Mouse (Mus musculus): ENCODE results near the gene Plscr2. TPM values are rescaled to one million over a fixed set of nuclear protein-coding genes. Genes with fewer than 3 reads are reported as not detected.

The Plscr2 gene
- polyA plus RNA-seq (2012; ENCODE audit: low replicate concordance), result not detected in 2 replicates

DNA sequence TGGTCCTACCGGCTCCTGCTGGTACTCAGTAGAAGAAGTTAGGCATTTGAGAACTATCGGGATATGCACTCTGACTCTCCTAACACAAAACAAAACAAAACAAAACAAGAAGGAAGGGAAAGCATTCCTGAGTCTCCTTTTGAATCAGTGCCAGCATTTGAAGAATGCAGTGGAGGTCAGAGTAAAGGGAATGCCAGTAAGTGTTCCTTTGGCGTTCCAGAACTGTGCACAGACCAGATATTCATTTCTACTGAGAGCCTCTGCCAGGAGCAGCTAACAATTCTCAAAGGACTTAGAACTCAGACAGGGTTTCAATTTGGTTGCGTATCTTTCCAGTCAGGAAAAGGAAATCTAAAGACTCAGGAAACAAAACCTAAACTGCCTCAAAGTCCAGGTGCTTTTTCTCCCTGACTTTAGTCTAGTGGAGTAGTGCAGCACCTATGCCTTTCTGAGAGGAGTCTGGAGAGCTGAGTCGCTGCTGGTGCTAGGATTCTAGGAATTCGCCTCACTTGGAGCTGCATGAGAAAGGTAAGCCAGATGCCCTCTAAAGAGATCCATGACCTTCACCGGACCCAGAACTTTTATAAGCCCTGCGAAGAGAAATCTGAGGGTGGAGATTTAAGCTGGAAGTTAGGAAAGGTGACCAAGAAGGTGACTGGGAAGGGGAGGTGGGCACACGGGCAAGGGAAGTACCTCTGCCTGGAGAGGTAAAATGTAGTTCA lies at the start of gene Plscr2:
Gene Plscr2, plus strand, starts transcription at position 117 of the 722 bp plus-strand sequence.

DNA sequence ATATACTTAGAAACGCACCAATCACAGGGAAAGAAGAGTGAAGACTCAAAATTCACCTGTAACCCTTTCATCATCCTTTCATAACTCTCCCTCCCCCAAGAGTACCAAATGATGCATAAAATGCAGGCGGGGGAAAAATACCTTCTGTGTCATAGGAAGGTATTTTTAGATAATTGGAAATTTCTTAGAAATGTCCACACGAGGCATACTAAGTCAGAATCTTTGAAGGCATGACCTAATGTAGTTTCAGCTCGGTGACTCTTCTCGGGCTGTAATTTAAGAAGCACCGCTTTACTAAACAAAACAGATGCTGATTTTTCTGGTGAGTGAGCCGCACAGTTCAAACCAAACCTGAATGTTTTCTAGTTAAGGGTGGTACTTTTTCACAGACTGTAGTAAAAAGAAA lies 26.0 kb upstream of the Plscr2 start, which contains the start of gene Plscr1:
Gene Plscr1, plus strand, starts transcription at position 304 of the 406 bp plus-strand sequence.

GRCm38 (mm10) chr9:92309077-92309476 lies 33.7 kb downstream of the Plscr2 start, which contains the start of gene 1700057G04Rik:
Gene 1700057G04Rik, plus strand, starts transcription at chr9:92309377.

Other genes with a start within 250 kb of the Plscr2 start
- gene Plscr5, start 82.7 kb upstream of the Plscr2 start, polyA plus RNA-seq (2012; ENCODE audit: low replicate concordance), result not detected in 2 replicates
- 17.5 and 31.5 TPM in 2 replicates for gene Plscr1, start 25.9 kb upstream of the Plscr2 start, polyA plus RNA-seq (2012; ENCODE audit: low replicate concordance)
- gene 1700057G04Rik, start 33.8 kb downstream of the Plscr2 start, polyA plus RNA-seq (2012; ENCODE audit: low replicate concordance), result not detected in 2 replicates
- 1.1 and 2.4 TPM in 2 replicates for gene Plscr4, start 181.8 kb downstream of the Plscr2 start, polyA plus RNA-seq (2012; ENCODE audit: low replicate concordance)